Mouse (Mus musculus): ENCODE measurements around the gene Dnajc25.

The Dnajc25 gene

GRCm38 (mm10) chr4:59002948-59003805, 8.3 kb downstream of the Dnajc25 start, which contains the start of gene Gm20503:
Gm20503 (plus strand) TSS chr4:59003210.
- intact Hi-C loops (cut with DNase I) = loop anchor here (5.0 kb wide), 1 partner anchor 34 kb away; the partner anchor contains the start of gene Gng10

- intact Hi-C loops (cut with DNase I) = loop anchor here (5.0 kb wide), 1 partner anchor 33 kb away; the partner anchor contains the start of gene Gng10
Measured at GRCm38 (mm10) chr4:59003806-59004200, 8.9 kb downstream of the Dnajc25 start.

GRCm38 (mm10) chr4:59006211-59006610, 11.3 kb downstream of the Dnajc25 start:
- intact Hi-C loops (cut with DNase I) = no loop called here

- intact Hi-C loops (cut with DNase I) = no loop called here
Measured at GRCm38 (mm10) chr4:59007016-59007415, 12.2 kb downstream of the Dnajc25 start.

- intact Hi-C loops (cut with DNase I) = no loop called here
Measured at GRCm38 (mm10) chr4:59007974-59008373, 13.1 kb downstream of the Dnajc25 start.

GRCm38 (mm10) chr4:59009186-59009585, 14.3 kb downstream of the Dnajc25 start:
- intact Hi-C loops (cut with DNase I) = no loop called here

- intact Hi-C loops (cut with DNase I) = no loop called here
Measured at GRCm38 (mm10) chr4:59009696-59010095, 14.8 kb downstream of the Dnajc25 start.

GRCm38 (mm10) chr4:59011446-59011845, 16.6 kb downstream of the Dnajc25 start:
- intact Hi-C loops (cut with DNase I) = no loop called here

GRCm38 (mm10) chr4:59015181-59015580, 20.3 kb downstream of the Dnajc25 start:
- intact Hi-C loops (cut with DNase I) = no loop called here

GRCm38 (mm10) chr4:59016922-59017321, 22.1 kb downstream of the Dnajc25 start:
- intact Hi-C loops (cut with DNase I) = no loop called here

- intact Hi-C loops (cut with DNase I) = no loop called here
Measured at GRCm38 (mm10) chr4:59034325-59034917, 39.6 kb downstream of the Dnajc25 start.

- intact Hi-C loops (cut with DNase I) = loop anchor here (5.0 kb wide), 1 partner anchor 33 kb away; the partner anchor contains the start of gene Gm20503
Measured at GRCm38 (mm10) chr4:59034918-59035785, 40.3 kb downstream of the Dnajc25 start, which contains the start of gene Gng10. Gng10 (plus strand) TSS chr4:59035088.

- intact Hi-C loops (cut with DNase I) = loop anchor here (1.0 to 5.0 kb wide), 2 partner anchors 34 to 51 kb away; partner anchors contain the start of gene Gm20503
Measured at GRCm38 (mm10) chr4:59035786-59036350, 41.0 kb downstream of the Dnajc25 start.

GRCm38 (mm10) chr4:59036490-59037127, 41.7 kb downstream of the Dnajc25 start:
- intact Hi-C loops (cut with DNase I) = loop anchor here (1.0 to 5.0 kb wide), 2 partner anchors 34 to 51 kb away; partner anchors contain the start of gene Gm20503

GRCm38 (mm10) chr4:59037525-59037924, 42.7 kb downstream of the Dnajc25 start:
- intact Hi-C loops (cut with DNase I) = loop anchor here (5.0 kb wide), 1 partner anchor 35 kb away; the partner anchor contains the start of gene Gm20503

- intact Hi-C loops (cut with DNase I) = no loop called here
Measured at GRCm38 (mm10) chr4:59040397-59041287, 45.8 kb downstream of the Dnajc25 start.

GRCm38 (mm10) chr4:59043074-59043473, 48.2 kb downstream of the Dnajc25 start:
- intact Hi-C loops (cut with DNase I) = no loop called here

- intact Hi-C loops (cut with DNase I) = no loop called here
Measured at GRCm38 (mm10) chr4:59043891-59044290, 49.0 kb downstream of the Dnajc25 start.

- intact Hi-C loops (cut with DNase I) = no loop called here
Measured at GRCm38 (mm10) chr4:59047222-59047621, 52.4 kb downstream of the Dnajc25 start.
